Mouse (Mus musculus): ENCODE results near the gene Igsf10.

Gene Igsf10

GRCm38 (mm10) chr3:59278620-59279019 lies 65.6 kb downstream of the Igsf10 start:
- no peak for DNase-seq

- no peak for DNase-seq
Observed at GRCm38 (mm10) chr3:59278254-59278533, 66.0 kb downstream of the Igsf10 start.

- DNase-seq = no peak
Observed at GRCm38 (mm10) chr3:59277502-59278253, 66.5 kb downstream of the Igsf10 start.

GRCm38 (mm10) chr3:59270811-59271210 lies 73.4 kb downstream of the Igsf10 start:
- DNase-seq = no peak
